Mouse (Mus musculus) kidney, embryonic 14.5 days (tissue): ENCODE measurements at regions not wholly inside any gene's neighbourhood (a gene's known extent, or its start where the extent isn't known, plus 50 kb on each side); places are given as distances from the start of the nearest gene placed in this dataset.

ENCODE experiments used
- ATAC-seq: fragments of 200-750 bp; cut with Nextera tagmentation; 2 replicates; pipeline ENCODE4 v1.8.0; 2017; ENCODE audit warnings: moderate number of reproducible peaks, mild to moderate bottlenecking, moderate TSS enrichment, moderate library complexity; ENCODE audit not compliant: low FRiP score, low TSS enrichment
- H3K27ac ChIP-seq: fragments of 300-500 bp; sonication (generic); 2 replicates; pipeline ENCODE4 v1.5.1; 2014; ENCODE audit warnings: low read depth, mild to moderate bottlenecking, low read length, moderate library complexity, mixed read lengths
- H3K27me3 ChIP-seq: fragments of 300-500 bp; sonication (generic); 2 replicates; pipeline ENCODE4 v1.6.1; 2014; ENCODE audit warnings: mild to moderate bottlenecking, low read length; ENCODE audit not compliant: control insufficient read depth, insufficient read depth
- H3K36me3 ChIP-seq: fragments of 300-500 bp; sonication (generic); 2 replicates; pipeline ENCODE4 v1.6.1; 2014; ENCODE audit warnings: low read length, mixed read lengths; ENCODE audit not compliant: control insufficient read depth, insufficient read depth
- H3K4me1 ChIP-seq: fragments of 300-500 bp; sonication (generic); 2 replicates; pipeline ENCODE4 v1.6.1; 2014; ENCODE audit warnings: low read length, mixed read lengths; ENCODE audit not compliant: control insufficient read depth, insufficient read depth
- H3K4me2 ChIP-seq: fragments of 300-500 bp; sonication (generic); replicated peaks from 2 replicates; pipeline ENCODE4 v1.6.1; 2014; ENCODE audit warnings: low read depth, mild to moderate bottlenecking, low read length
- H3K4me3 ChIP-seq: fragments of 300-500 bp; sonication (generic); 2 replicates; pipeline ENCODE4 v1.5.1; 2014; ENCODE audit warnings: mild to moderate bottlenecking, low read length
- H3K9ac ChIP-seq: fragments of 300-500 bp; sonication (generic); 2 replicates; pipeline ENCODE4 v1.6.1; 2014; ENCODE audit warnings: low read depth, mild to moderate bottlenecking, low read length, moderate library complexity
- H3K9me3 ChIP-seq: fragments of 300-500 bp; sonication (generic); 2 replicates; pipeline ENCODE4 v1.6.1; 2016; ENCODE audit warnings: low read length; ENCODE audit not compliant: control insufficient read depth
- WGBS: fragments of 180-500 bp; shearing (Covaris S2); extraction: QIAGEN DNeasy Blood & Tissue Kit; methylation state at CpG from one replicate; pipeline ENCODE4 v1.1.7; 2014; 5-methylcytosine and 5-hydroxymethylcytosine counted together

- Histone ChIP-seq H3K27ac (no peak overlapping the region), H3K27me3 (no peaks in the 10 kb centered on the region), H3K36me3 (no peaks in the 10 kb centered on the region), H3K9ac (no peak overlapping the region), H3K4me2 (no peak overlapping the region), H3K4me1 (no peaks in the 10 kb centered on the region), H3K4me3 (no peak overlapping the region), H3K9me3 (no peaks in the 10 kb centered on the region)
- WGBS, result 78% methylated on average over 3 of the region's 3 CpGs
- no peak for ATAC-seq
Measured at GRCm38 (mm10) chr13:7584022-7584421, 618.6 kb upstream of the Adarb2 start.
